Mouse (Mus musculus): ENCODE measurements around the gene Slco1a6. TPM values are rescaled to one million over a fixed set of nuclear protein-coding genes. Genes with fewer than 3 reads are reported as not detected.
"Not testable (repeated sequence)": the region's sequence is repeated elsewhere in the genome, so short reads cannot be mapped to it uniquely, and the experiment has no call there.

Gene Slco1a6
- polyA plus RNA-seq, 1 experiment from 2014 or later, result not detected

GRCm38 (mm10) chr6:142163406-142163805 lies 44.9 kb downstream of the Slco1a6 start:
- no peak overlapping the region for H3K9ac ChIP-seq
- no peak overlapping the region for H3K27ac ChIP-seq (replicated peaks)
- H3K27me3 ChIP-seq, result no peaks in the 10 kb centered on the region
- no peaks in the 10 kb centered on the region for H3K9me3 ChIP-seq (replicated peaks)
- no peak for ATAC-seq (ENCODE audit: insufficient number of reproducible peaks, low FRiP score, low TSS enrichment, low read depth)
- no peaks in the 10 kb centered on the region for H3K36me3 ChIP-seq
- H3K4me3 ChIP-seq (replicated peaks), result no peak overlapping the region
- 70% methylated on average over 5 of the region's 5 CpGs for WGBS
- H3K4me1 ChIP-seq, result no peaks in the 10 kb centered on the region
- H3K4me2 ChIP-seq (replicated peaks), result no peak overlapping the region

GRCm38 (mm10) chr6:142161171-142161570 lies 47.1 kb downstream of the Slco1a6 start:
- WGBS, result 89% methylated on average over 2 of the region's 2 CpGs
- no peaks in the 10 kb centered on the region for H3K9me3 ChIP-seq (replicated peaks)
- H3K27me3 ChIP-seq, result no peaks in the 10 kb centered on the region
- H3K4me1 ChIP-seq, result no peaks in the 10 kb centered on the region
- no peaks in the 10 kb centered on the region for H3K36me3 ChIP-seq
- no peak overlapping the region for H3K27ac ChIP-seq (replicated peaks)
- H3K4me2 ChIP-seq (replicated peaks), result no peak overlapping the region
- H3K9ac ChIP-seq, result no peak overlapping the region
- no peak overlapping the region for H3K4me3 ChIP-seq (replicated peaks)
- ATAC-seq (ENCODE audit: insufficient number of reproducible peaks, low FRiP score, low TSS enrichment, low read depth), result no peak

GRCm38 (mm10) chr6:142154081-142154480 lies 54.2 kb downstream of the Slco1a6 start:
- H3K4me1 ChIP-seq; H3K36me3 ChIP-seq; H3K27me3 ChIP-seq; H3K4me2 ChIP-seq (replicated peaks); H3K4me3 ChIP-seq (replicated peaks); ATAC-seq (ENCODE audit: insufficient number of reproducible peaks, low FRiP score, low TSS enrichment, low read depth); H3K9me3 ChIP-seq (replicated peaks); H3K9ac ChIP-seq; H3K27ac ChIP-seq (replicated peaks): not testable (repeated sequence)
- WGBS, result 100% methylated on average over 3 of the region's 10 CpGs

GRCm38 (mm10) chr6:142148371-142148770 lies 60.0 kb downstream of the Slco1a6 start:
- ATAC-seq (ENCODE audit: insufficient number of reproducible peaks, low FRiP score, low TSS enrichment, low read depth), result no peak
- no peaks in the 10 kb centered on the region for H3K9me3 ChIP-seq (replicated peaks)
- no peak overlapping the region for H3K27ac ChIP-seq (replicated peaks)
- 98% methylated on average over 1 of the region's 1 CpGs for WGBS
- H3K27me3 ChIP-seq, result no peaks in the 10 kb centered on the region
- no peak overlapping the region for H3K4me3 ChIP-seq (replicated peaks)
- no peak overlapping the region for H3K9ac ChIP-seq
- no peak overlapping the region for H3K4me2 ChIP-seq (replicated peaks)
- no peaks in the 10 kb centered on the region for H3K4me1 ChIP-seq
- H3K36me3 ChIP-seq, result no peaks in the 10 kb centered on the region

- H3K4me3 ChIP-seq (replicated peaks), result no peak overlapping the region
- no peak overlapping the region for H3K27ac ChIP-seq (replicated peaks)
- no peak overlapping the region for H3K4me2 ChIP-seq (replicated peaks)
- WGBS, result 49% methylated on average over 3 of the region's 3 CpGs
- no peaks in the 10 kb centered on the region for H3K4me1 ChIP-seq
- no peak overlapping the region for H3K9ac ChIP-seq
- no peaks in the 10 kb centered on the region for H3K36me3 ChIP-seq
- no peaks in the 10 kb centered on the region for H3K9me3 ChIP-seq (replicated peaks)
- no peak for ATAC-seq (ENCODE audit: insufficient number of reproducible peaks, low FRiP score, low TSS enrichment, low read depth)
- H3K27me3 ChIP-seq, result no peaks in the 10 kb centered on the region
Measured at GRCm38 (mm10) chr6:142111667-142112305, 96.5 kb downstream of the Slco1a6 start.

- Histone ChIP-seq H3K27ac (replicated peaks) (no peak overlapping the region), H3K9me3 (replicated peaks) (no peaks in the 10 kb centered on the region), H3K4me2 (replicated peaks) (no peak overlapping the region), H3K9ac (no peak overlapping the region), H3K27me3 (no peaks in the 10 kb centered on the region), H3K4me3 (replicated peaks) (no peak overlapping the region), H3K4me1 (no peaks in the 10 kb centered on the region), H3K36me3 (no peaks in the 10 kb centered on the region)
- WGBS, result 73% methylated on average over 3 of the region's 3 CpGs
- no peak for ATAC-seq (ENCODE audit: insufficient number of reproducible peaks, low FRiP score, low TSS enrichment, low read depth)
Measured at GRCm38 (mm10) chr6:142091126-142091525, 117.2 kb downstream of the Slco1a6 start.

- H3K9me3 ChIP-seq (replicated peaks); H3K4me2 ChIP-seq (replicated peaks); ATAC-seq (ENCODE audit: insufficient number of reproducible peaks, low FRiP score, low TSS enrichment, low read depth); H3K4me3 ChIP-seq (replicated peaks); H3K27me3 ChIP-seq; H3K4me1 ChIP-seq; H3K9ac ChIP-seq; H3K36me3 ChIP-seq; H3K27ac ChIP-seq (replicated peaks): not testable (repeated sequence)
- 81% methylated on average over 3 of the region's 3 CpGs for WGBS
Measured at GRCm38 (mm10) chr6:142058281-142058680, 150.0 kb downstream of the Slco1a6 start.

- Histone ChIP-seq H3K4me2 (replicated peaks) (no peak overlapping the region), H3K27me3 (no peaks in the 10 kb centered on the region), H3K9ac (no peak overlapping the region), H3K9me3 (replicated peaks) (no peaks in the 10 kb centered on the region), H3K36me3 (no peaks in the 10 kb centered on the region), H3K4me3 (replicated peaks) (no peak overlapping the region), H3K27ac (replicated peaks) (no peak overlapping the region), H3K4me1 (no peaks in the 10 kb centered on the region)
- ATAC-seq (ENCODE audit: insufficient number of reproducible peaks, low FRiP score, low TSS enrichment, low read depth), result no peak
- 75% methylated on average over 1 of the region's 1 CpGs for WGBS
Measured at GRCm38 (mm10) chr6:142047689-142048088, 160.6 kb downstream of the Slco1a6 start.

GRCm38 (mm10) chr6:142045746-142046145 lies 162.6 kb downstream of the Slco1a6 start:
- Histone ChIP-seq H3K4me3 (replicated peaks) (no peak overlapping the region), H3K9me3 (replicated peaks) (no peaks in the 10 kb centered on the region), H3K27me3 (no peaks in the 10 kb centered on the region), H3K4me2 (replicated peaks) (no peak overlapping the region), H3K27ac (replicated peaks) (no peak overlapping the region), H3K9ac (no peak overlapping the region), H3K4me1 (no peaks in the 10 kb centered on the region), H3K36me3 (no peaks in the 10 kb centered on the region)
- 90% methylated on average over 2 of the region's 2 CpGs for WGBS
- no peak for ATAC-seq (ENCODE audit: insufficient number of reproducible peaks, low FRiP score, low TSS enrichment, low read depth)

GRCm38 (mm10) chr6:142041896-142042295 lies 166.4 kb downstream of the Slco1a6 start:
- no peaks in the 10 kb centered on the region for H3K4me1 ChIP-seq
- 90% methylated on average over 3 of the region's 3 CpGs for WGBS
- ATAC-seq (ENCODE audit: insufficient number of reproducible peaks, low FRiP score, low TSS enrichment, low read depth), result no peak
- H3K4me3 ChIP-seq (replicated peaks), result no peak overlapping the region
- no peaks in the 10 kb centered on the region for H3K36me3 ChIP-seq
- H3K4me2 ChIP-seq (replicated peaks), result no peak overlapping the region
- no peak overlapping the region for H3K9ac ChIP-seq
- no peaks in the 10 kb centered on the region for H3K27me3 ChIP-seq
- no peak overlapping the region for H3K27ac ChIP-seq (replicated peaks)
- no peaks in the 10 kb centered on the region for H3K9me3 ChIP-seq (replicated peaks)

GRCm38 (mm10) chr6:142040306-142041175 lies 167.8 kb downstream of the Slco1a6 start:
- 59% methylated on average over 16 of the region's 16 CpGs for WGBS
- Histone ChIP-seq H3K27ac (replicated peaks) (no peak overlapping the region), H3K4me3 (replicated peaks) (no peak overlapping the region), H3K27me3 (no peaks in the 10 kb centered on the region), H3K9me3 (replicated peaks) (no peaks in the 10 kb centered on the region), H3K9ac (no peak overlapping the region), H3K4me2 (replicated peaks) (no peak overlapping the region), H3K4me1 (no peaks in the 10 kb centered on the region), H3K36me3 (no peaks in the 10 kb centered on the region)
- no peak for ATAC-seq (ENCODE audit: insufficient number of reproducible peaks, low FRiP score, low TSS enrichment, low read depth)

Measured in embryonic facial prominence, embryonic 15.5 days (tissue).